Mouse (Mus musculus): ENCODE data around the gene Cacng3. TPM values are rescaled to one million over a fixed set of nuclear protein-coding genes. Genes with fewer than 3 reads are reported as not detected.

Gene Cacng3
- polyA plus RNA-seq, 1 experiment: not detected

- no peak for TF ChIP-seq GATA1 (IDR thresholded peaks at IDR 0.05; ENCODE audit: low read length)
These were observed 98.2 kb downstream of the Cacng3 start for GRCm38 (mm10) chr7:122768292-122769020.

- TF ChIP-seq GATA1 (IDR thresholded peaks at IDR 0.05; ENCODE audit: low read length): no peak
These were observed 109.3 kb downstream of the Cacng3 start for GRCm38 (mm10) chr7:122779601-122780000.

GRCm38 (mm10) chr7:122789929-122790328, 119.6 kb downstream of the Cacng3 start:
- TF ChIP-seq GATA1 (IDR thresholded peaks at IDR 0.05; ENCODE audit: low read length): no peak

GRCm38 (mm10) chr7:122793655-122794346, 123.5 kb downstream of the Cacng3 start:
- TF ChIP-seq GATA1 (IDR thresholded peaks at IDR 0.05; ENCODE audit: low read length): no peak

- TF ChIP-seq GATA1 (IDR thresholded peaks at IDR 0.05; ENCODE audit: low read length): no peak
These were observed 124.8 kb downstream of the Cacng3 start for GRCm38 (mm10) chr7:122795140-122795539.

GRCm38 (mm10) chr7:122800821-122801220, 130.5 kb downstream of the Cacng3 start:
- no peak for TF ChIP-seq GATA1 (IDR thresholded peaks at IDR 0.05; ENCODE audit: low read length)

- no peak for TF ChIP-seq GATA1 (IDR thresholded peaks at IDR 0.05; ENCODE audit: low read length)
These were observed 133.7 kb downstream of the Cacng3 start for GRCm38 (mm10) chr7:122803839-122804496.

- TF ChIP-seq GATA1 (IDR thresholded peaks at IDR 0.05; ENCODE audit: low read length): no peak
These were observed 136.2 kb downstream of the Cacng3 start for GRCm38 (mm10) chr7:122806531-122806930.

GRCm38 (mm10) chr7:122813724-122814123, 143.4 kb downstream of the Cacng3 start:
- TF ChIP-seq GATA1 (IDR thresholded peaks at IDR 0.05; ENCODE audit: low read length): no peak

GRCm38 (mm10) chr7:122817565-122817964, 147.3 kb downstream of the Cacng3 start:
- no peak for TF ChIP-seq GATA1 (IDR thresholded peaks at IDR 0.05; ENCODE audit: low read length)

All from G1E-ER4 (cell line).